Mouse (Mus musculus): ENCODE measurements around the gene Epm2aip1. TPM values are rescaled to one million over a fixed set of nuclear protein-coding genes. Genes with fewer than 3 reads are reported as not detected.

Gene Epm2aip1
- polyA plus RNA-seq, 1 experiment from 2014 or later = 31.4 TPM

DNA sequence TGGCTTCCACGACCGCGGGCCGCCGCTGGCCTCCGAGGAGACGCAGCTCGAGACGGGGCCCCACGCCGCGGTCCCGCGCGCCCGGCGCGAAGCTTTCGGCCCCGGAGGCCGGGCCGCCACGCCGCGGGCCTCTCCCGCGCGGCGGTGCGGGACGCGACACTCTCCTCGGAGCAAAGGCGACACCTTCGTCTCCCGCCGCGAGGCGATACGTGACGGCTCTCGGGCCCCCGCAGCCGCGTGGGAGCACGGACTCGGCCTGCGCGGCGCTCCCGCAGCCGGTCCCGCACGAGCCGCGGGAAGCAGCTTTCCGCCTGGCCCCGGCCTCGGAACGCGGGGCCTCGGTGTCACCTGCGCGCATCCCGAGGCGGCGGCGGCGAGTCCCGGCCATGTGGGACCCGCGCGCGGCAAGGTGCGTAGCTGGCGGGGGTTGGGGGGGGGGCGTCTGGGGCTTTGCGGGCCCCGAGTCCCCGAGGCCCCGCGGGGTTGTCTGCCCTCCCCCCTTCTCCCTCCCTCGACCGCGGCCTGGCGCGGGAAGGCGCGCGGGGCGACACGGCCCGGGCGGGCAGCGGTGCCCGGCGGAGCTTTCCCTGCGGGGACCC lies 40.2 kb downstream of the Epm2aip1 start:
- H3K9ac ChIP-seq (ENCODE audit: low read length) = peak overlapping the region; percentile 34; the same call in 1 of the 2 replicates
- H3K4me1 ChIP-seq (ENCODE audit: control insufficient read depth in 2 of 2, insufficient read depth in 2 of 2, low read length in 2 of 2) = peaks cover 0 to 15% of the 10 kb centered on the region in 2 experiments; a peak in 2 of 4 replicates
- no peak overlapping the region for H3K27ac ChIP-seq (replicated peaks in 1 of 2; ENCODE audit: control insufficient read depth in 1 of 2, insufficient read depth in 1 of 2, low read depth in 2 of 2, low read length in 2 of 2)
- no peak for ATAC-seq (ENCODE audit: insufficient number of reproducible peaks, insufficient read depth, low FRiP score, low read depth)
- H3K36me3 ChIP-seq (ENCODE audit: control insufficient read depth, insufficient read depth, low read length) = no peaks in the 10 kb centered on the region
- H3K4me3 ChIP-seq (ENCODE audit: control insufficient read depth in 1 of 2, insufficient read depth in 1 of 2, low read depth in 1 of 2, low read length in 2 of 2) = peak overlapping the region; percentile 43 to 49
- H3K4me2 ChIP-seq (ENCODE audit: low read length) = peak overlapping the region; percentile 87
- WGBS = under 1% methylated on average over 75 of the region's 98 CpGs
- peaks cover 18% of the 10 kb centered on the region for H3K9me3 ChIP-seq (ENCODE audit: control insufficient read depth, low read length)
- H3K27me3 ChIP-seq (ENCODE audit: control insufficient read depth, insufficient read depth, low read length) = peaks cover 68% of the 10 kb centered on the region

DNA sequence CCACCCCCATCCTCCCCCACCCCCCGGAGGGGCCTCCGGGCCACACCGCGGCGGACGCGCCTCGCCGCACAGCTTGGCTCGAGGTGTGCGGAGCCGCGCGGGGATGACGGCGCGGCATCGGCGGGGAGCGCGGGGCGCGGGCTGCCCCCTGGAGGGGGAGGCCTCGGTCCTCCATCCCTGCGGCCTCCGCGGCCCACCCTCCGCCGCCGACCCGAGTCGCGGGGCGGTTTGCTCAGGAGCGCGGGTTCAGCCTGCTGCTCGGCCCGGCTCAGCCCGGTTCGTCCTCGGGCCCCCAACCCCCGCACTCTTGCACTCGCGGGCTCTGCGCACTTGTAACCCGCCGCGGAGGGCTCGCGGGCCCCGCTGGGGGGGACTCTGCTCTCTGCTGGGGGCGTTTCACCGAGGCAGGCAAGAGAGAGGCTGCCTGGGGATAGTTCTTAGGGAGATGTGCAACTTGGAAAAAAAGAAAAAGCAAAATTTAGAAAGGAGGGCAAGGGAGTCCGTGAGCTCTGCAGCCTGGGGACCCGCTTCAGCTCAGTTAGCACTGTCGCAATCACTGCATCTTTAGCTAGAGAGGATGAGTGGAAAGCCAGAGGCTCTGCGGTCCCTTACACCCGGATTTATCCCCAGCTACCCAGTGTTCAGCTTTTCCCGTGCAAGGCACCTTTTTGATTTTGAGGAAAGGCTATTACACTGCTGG lies 40.9 kb downstream of the Epm2aip1 start:
- no peak for ATAC-seq (ENCODE audit: insufficient number of reproducible peaks, insufficient read depth, low FRiP score, low read depth)
- under 1% methylated on average over 38 of the region's 59 CpGs for WGBS
- H3K4me2 ChIP-seq (ENCODE audit: low read length) = peak overlapping the region; percentile 87
- H3K27ac ChIP-seq (replicated peaks in 1 of 2; ENCODE audit: control insufficient read depth in 1 of 2, insufficient read depth in 1 of 2, low read depth in 2 of 2, low read length in 2 of 2) = no peak overlapping the region
- H3K9ac ChIP-seq (ENCODE audit: low read length) = no peak overlapping the region
- H3K4me1 ChIP-seq (ENCODE audit: control insufficient read depth in 2 of 2, insufficient read depth in 2 of 2, low read length in 2 of 2) = peaks cover 0 to 15% of the 10 kb centered on the region in 2 experiments; a peak in 2 of 4 replicates
- peaks cover 68% of the 10 kb centered on the region for H3K27me3 ChIP-seq (ENCODE audit: control insufficient read depth, insufficient read depth, low read length)
- H3K36me3 ChIP-seq (ENCODE audit: control insufficient read depth, insufficient read depth, low read length) = no peaks in the 10 kb centered on the region
- H3K9me3 ChIP-seq (ENCODE audit: control insufficient read depth, low read length) = peaks cover 18% of the 10 kb centered on the region
- peak overlapping the region; percentile 45 to 49 for H3K4me3 ChIP-seq (ENCODE audit: control insufficient read depth in 1 of 2, insufficient read depth in 1 of 2, low read depth in 1 of 2, low read length in 2 of 2)

DNA sequence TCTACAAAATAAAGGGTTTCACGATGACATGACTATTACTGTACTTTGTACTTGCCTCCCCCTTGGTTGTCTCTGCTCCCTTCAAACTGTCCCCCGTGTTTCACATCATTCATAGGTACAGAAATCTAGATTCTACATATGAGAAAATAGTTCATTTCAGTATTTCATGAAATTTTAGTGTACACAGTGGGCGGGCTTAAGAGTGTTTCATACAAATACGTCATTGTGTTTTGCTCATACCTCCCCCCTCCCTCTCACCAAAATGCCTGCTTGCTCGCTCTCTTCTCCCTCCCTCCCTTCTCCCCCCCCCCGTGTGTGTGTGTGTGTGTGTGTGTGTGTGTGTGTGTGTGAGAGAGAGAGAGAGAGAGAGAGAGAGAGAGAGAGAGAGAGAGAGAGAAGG lies 41.6 kb downstream of the Epm2aip1 start:
- ATAC-seq (ENCODE audit: insufficient number of reproducible peaks, insufficient read depth, low FRiP score, low read depth) = no peak
- peaks cover 66% of the 10 kb centered on the region for H3K27me3 ChIP-seq (ENCODE audit: control insufficient read depth, insufficient read depth, low read length)
- H3K9me3 ChIP-seq (ENCODE audit: control insufficient read depth, low read length) = peaks cover 18% of the 10 kb centered on the region
- H3K36me3 ChIP-seq (ENCODE audit: control insufficient read depth, insufficient read depth, low read length) = no peaks in the 10 kb centered on the region
- WGBS = 23% methylated on average over 5 of the region's 6 CpGs
- H3K4me3 ChIP-seq (ENCODE audit: control insufficient read depth in 1 of 2, insufficient read depth in 1 of 2, low read depth in 1 of 2, low read length in 2 of 2) = 0 out of 4 replicates have a peak overlapping the region, but pooled peaks of 1 of the 2 experiments have one; percentile 49
- no peak overlapping the region for H3K27ac ChIP-seq (replicated peaks in 1 of 2; ENCODE audit: control insufficient read depth in 1 of 2, insufficient read depth in 1 of 2, low read depth in 2 of 2, low read length in 2 of 2)
- H3K4me1 ChIP-seq (ENCODE audit: control insufficient read depth in 2 of 2, insufficient read depth in 2 of 2, low read length in 2 of 2) = peaks cover 0 to 15% of the 10 kb centered on the region in 2 experiments; a peak in 2 of 4 replicates
- no peak overlapping the region for H3K4me2 ChIP-seq (ENCODE audit: low read length)
- no peak overlapping the region for H3K9ac ChIP-seq (ENCODE audit: low read length)

DNA sequence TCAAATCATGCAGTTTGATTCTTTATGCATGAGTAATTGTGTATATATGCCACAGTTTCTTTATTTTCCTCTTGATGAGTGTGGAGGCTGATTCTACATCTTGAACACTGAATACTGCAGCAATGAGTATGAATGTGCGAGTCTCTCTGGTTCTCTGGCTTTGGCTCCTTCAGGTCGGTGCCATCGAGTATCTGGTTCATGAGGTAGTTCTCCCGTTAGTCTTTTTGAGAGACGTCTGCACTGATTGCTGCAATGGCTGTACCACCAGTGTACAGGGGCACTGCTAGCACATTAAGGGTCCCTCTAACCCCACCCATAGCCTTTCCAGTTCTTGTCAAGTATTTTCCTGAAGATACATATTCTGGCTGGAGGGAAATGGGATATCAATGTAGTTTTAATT lies 42.1 kb downstream of the Epm2aip1 start:
- Histone ChIP-seq H3K27me3 (ENCODE audit: control insufficient read depth, insufficient read depth, low read length) (peaks cover 61% of the 10 kb centered on the region), H3K9ac (ENCODE audit: low read length) (no peak overlapping the region), H3K36me3 (ENCODE audit: control insufficient read depth, insufficient read depth, low read length) (no peaks in the 10 kb centered on the region), H3K4me2 (ENCODE audit: low read length) (no peak overlapping the region), H3K4me3 (ENCODE audit: control insufficient read depth in 1 of 2, insufficient read depth in 1 of 2, low read depth in 1 of 2, low read length in 2 of 2) (no peak overlapping the region), H3K9me3 (ENCODE audit: control insufficient read depth, low read length) (peaks cover 18% of the 10 kb centered on the region), H3K4me1 (ENCODE audit: control insufficient read depth in 2 of 2, insufficient read depth in 2 of 2, low read length in 2 of 2) (peaks cover 0 to 15% of the 10 kb centered on the region in 2 experiments; a peak in 2 of 4 replicates), H3K27ac (replicated peaks in 1 of 2; ENCODE audit: control insufficient read depth in 1 of 2, insufficient read depth in 1 of 2, low read depth in 2 of 2, low read length in 2 of 2) (no peak overlapping the region)
- ATAC-seq (ENCODE audit: insufficient number of reproducible peaks, insufficient read depth, low FRiP score, low read depth) = no peak
- 17% methylated on average over 5 of the region's 5 CpGs for WGBS

DNA sequence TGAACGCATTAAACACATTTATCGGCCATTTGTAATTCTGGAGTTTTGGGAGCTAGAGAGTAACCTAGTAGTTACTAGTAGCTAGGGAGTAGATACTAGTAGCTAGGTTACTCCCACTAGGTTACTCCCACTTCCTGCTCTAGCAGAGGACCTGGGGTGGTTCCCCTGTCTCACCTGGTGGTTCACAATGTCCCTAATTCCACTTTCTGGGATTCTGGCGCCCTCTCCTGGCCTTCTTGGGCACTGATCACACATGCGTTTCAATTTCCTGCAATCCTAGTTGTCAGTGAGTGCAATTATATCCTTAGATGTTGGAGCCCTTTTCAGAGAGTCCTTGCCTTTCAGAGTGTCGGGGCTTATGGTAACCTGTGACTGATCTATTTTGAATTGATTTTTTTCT lies 42.5 kb downstream of the Epm2aip1 start:
- Histone ChIP-seq H3K9ac (ENCODE audit: low read length) (no peak overlapping the region), H3K27me3 (ENCODE audit: control insufficient read depth, insufficient read depth, low read length) (peaks cover 57% of the 10 kb centered on the region)
- WGBS = 40% methylated on average over 5 of the region's 5 CpGs

DNA sequence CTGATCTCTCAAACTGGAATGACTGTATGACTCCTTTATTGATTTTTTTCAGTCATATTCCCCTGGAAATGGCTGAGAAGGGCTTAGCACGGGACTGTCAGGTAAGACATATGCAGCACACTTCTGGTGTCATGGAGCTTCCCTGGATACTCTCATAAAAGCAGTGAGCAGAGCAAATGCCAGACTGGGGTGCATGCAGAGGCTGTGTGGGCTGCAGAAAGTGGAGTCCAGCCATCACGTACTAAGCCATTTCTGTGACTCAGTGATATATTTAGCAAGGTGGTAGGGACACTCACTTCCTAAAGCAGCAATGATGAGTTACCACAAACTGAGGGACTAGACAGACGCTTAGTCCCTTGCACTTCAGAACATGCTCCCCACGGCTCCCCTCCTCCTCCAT lies 49.2 kb downstream of the Epm2aip1 start:
- Histone ChIP-seq H3K4me2 (ENCODE audit: low read length) (no peak overlapping the region), H3K9me3 (ENCODE audit: control insufficient read depth, low read length) (no peaks in the 10 kb centered on the region), H3K27ac (replicated peaks in 1 of 2; ENCODE audit: control insufficient read depth in 1 of 2, insufficient read depth in 1 of 2, low read depth in 2 of 2, low read length in 2 of 2) (no peak overlapping the region), H3K9ac (ENCODE audit: low read length) (no peak overlapping the region), H3K4me3 (ENCODE audit: control insufficient read depth in 1 of 2, insufficient read depth in 1 of 2, low read depth in 1 of 2, low read length in 2 of 2) (no peak overlapping the region), H3K27me3 (ENCODE audit: control insufficient read depth, insufficient read depth, low read length) (no peaks in the 10 kb centered on the region), H3K36me3 (ENCODE audit: control insufficient read depth, insufficient read depth, low read length) (no peaks in the 10 kb centered on the region), H3K4me1 (ENCODE audit: control insufficient read depth in 2 of 2, insufficient read depth in 2 of 2, low read length in 2 of 2) (no peaks in the 10 kb centered on the region)
- 63% methylated on average over 4 of the region's 4 CpGs for WGBS
- ATAC-seq (ENCODE audit: insufficient number of reproducible peaks, insufficient read depth, low FRiP score, low read depth) = no peak

More for the DNA sequence above, 42.5 kb downstream of the Epm2aip1 start:
- Histone ChIP-seq H3K27ac (replicated peaks in 1 of 2; ENCODE audit: control insufficient read depth in 1 of 2, insufficient read depth in 1 of 2, low read depth in 2 of 2, low read length in 2 of 2) (no peak overlapping the region), H3K4me1 (ENCODE audit: control insufficient read depth in 2 of 2, insufficient read depth in 2 of 2, low read length in 2 of 2) (peaks cover 0 to 15% of the 10 kb centered on the region in 2 experiments; a peak in 2 of 4 replicates), H3K4me2 (ENCODE audit: low read length) (no peak overlapping the region), H3K36me3 (ENCODE audit: control insufficient read depth, insufficient read depth, low read length) (no peaks in the 10 kb centered on the region), H3K4me3 (ENCODE audit: control insufficient read depth in 1 of 2, insufficient read depth in 1 of 2, low read depth in 1 of 2, low read length in 2 of 2) (no peak overlapping the region), H3K9me3 (ENCODE audit: control insufficient read depth, low read length) (peaks cover 18% of the 10 kb centered on the region)
- no peak for ATAC-seq (ENCODE audit: insufficient number of reproducible peaks, insufficient read depth, low FRiP score, low read depth)

DNA sequence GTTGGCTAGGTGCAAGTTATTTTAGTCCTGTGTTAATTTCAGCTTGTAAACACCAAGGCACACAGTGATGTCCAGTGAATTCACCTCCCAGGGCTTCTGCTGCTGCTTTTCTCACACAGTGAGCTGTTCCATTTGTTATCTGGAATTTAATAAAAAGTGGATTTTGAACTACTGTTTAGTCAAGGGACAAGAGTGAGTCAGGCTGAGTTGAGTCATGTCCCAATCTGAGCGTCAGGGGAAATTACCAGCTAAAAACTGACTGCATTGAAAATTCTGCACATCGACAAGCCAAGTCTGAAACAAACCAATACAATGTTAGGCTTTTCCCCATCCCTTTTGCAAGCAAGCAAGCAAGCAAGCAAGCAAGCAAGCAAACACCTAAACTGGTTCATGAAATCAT lies 53.2 kb downstream of the Epm2aip1 start:
- Histone ChIP-seq H3K9ac (ENCODE audit: low read length) (no peak overlapping the region), H3K4me2 (ENCODE audit: low read length) (no peak overlapping the region), H3K9me3 (ENCODE audit: control insufficient read depth, low read length) (no peaks in the 10 kb centered on the region), H3K27ac (replicated peaks in 1 of 2; ENCODE audit: control insufficient read depth in 1 of 2, insufficient read depth in 1 of 2, low read depth in 2 of 2, low read length in 2 of 2) (no peak overlapping the region), H3K27me3 (ENCODE audit: control insufficient read depth, insufficient read depth, low read length) (no peaks in the 10 kb centered on the region), H3K4me1 (ENCODE audit: control insufficient read depth in 2 of 2, insufficient read depth in 2 of 2, low read length in 2 of 2) (no peaks in the 10 kb centered on the region), H3K36me3 (ENCODE audit: control insufficient read depth, insufficient read depth, low read length) (no peaks in the 10 kb centered on the region), H3K4me3 (ENCODE audit: control insufficient read depth in 1 of 2, insufficient read depth in 1 of 2, low read depth in 1 of 2, low read length in 2 of 2) (no peak overlapping the region)
- ATAC-seq (ENCODE audit: insufficient number of reproducible peaks, insufficient read depth, low FRiP score, low read depth) = no peak
- WGBS = 76% methylated on average over 2 of the region's 2 CpGs

Data from heart, embryonic 14.5 days (tissue).